Mouse (Mus musculus) cerebral cortex, adult 2 months (tissue): ENCODE results near the gene Nf2.

Experiments used
- WGBS: fragments of 180-500 bp; shearing (Covaris S2); methylation state at CpG from one replicate; pipeline ENCODE4 v1.1.7; 2018; 5-methylcytosine and 5-hydroxymethylcytosine counted together

Nf2 gene

DNA sequence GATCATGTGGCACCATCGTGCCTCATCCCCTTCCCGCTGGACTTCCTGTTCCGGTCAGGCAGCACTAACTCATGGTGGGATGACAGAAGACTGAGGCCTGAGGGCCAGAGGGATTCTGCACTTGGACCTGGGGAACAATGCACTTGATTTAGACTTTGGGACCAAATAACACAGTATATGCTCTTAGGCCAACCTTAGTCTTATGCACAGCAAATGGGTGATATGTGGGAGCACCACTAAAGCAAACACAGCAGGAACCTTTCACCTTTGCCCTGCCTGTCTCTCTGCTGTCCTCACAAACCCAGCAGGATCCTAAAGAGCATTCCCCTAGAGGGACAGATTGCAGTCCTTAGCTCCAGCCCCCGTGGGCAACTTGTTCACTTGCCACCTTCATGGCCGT lies 108.6 kb downstream of the Nf2 start:
- WGBS = 72% methylated on average over 5 of the region's 5 CpGs

DNA sequence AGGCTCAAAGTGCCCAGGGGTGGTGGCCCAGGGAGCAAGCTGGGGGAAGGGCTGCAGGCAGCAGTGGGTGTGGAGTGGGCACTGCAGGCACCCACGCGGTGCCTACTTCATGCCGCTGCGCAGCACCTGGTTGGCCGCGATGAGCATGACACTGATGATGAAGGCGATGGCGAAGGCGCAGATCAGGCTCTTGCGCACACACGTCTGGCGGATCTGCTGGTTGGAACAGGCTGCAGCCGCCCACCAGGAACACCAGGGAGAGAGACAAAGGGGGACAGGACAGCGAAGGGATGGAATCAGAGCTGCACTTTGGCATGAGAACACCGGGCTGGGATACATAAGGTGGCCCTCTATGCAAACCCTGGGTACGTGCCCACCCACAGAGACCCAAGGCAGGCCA lies 110.6 kb downstream of the Nf2 start:
- WGBS = 91% methylated on average over 16 of the region's 16 CpGs

DNA sequence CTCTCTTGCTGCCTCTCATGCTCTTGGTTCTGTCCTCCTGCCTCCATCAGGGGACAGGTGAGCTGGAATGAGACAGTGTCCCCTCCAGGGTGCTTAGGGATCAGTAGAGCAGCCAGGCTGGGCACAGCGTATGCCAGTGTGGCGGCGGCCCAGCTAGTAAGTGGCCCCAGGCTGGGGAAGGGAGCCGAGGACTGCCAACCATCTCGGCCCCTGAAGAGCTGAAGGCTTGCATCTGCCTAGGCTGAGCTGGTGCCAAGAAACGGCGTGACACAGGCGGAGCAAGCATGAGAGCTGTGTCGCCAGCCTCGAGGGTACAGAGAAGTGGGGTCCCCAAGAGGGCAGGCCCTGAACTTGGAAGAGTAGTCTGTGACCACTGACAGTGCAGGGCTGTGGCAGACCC lies 111.7 kb downstream of the Nf2 start:
- 52% methylated on average over 10 of the region's 10 CpGs for WGBS

DNA sequence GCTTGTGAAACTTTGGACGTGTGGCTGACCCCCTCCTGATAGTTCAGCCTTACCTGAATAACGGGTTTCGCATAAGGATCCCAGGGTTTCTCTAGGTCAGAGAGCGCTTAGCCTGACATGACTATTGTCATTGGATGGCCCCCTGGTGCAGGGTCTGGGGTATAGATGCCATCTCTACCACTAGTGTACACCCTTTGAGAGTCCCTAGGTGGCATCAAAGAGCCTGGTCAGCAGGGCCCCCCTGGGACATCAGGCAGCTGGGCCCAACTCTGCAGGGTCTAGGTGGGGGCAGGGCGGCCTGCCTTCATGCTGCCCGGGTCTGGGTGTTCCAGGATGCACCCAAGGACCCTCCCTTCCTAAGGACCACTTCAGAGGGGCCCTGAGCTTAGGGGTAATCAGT lies 113.0 kb downstream of the Nf2 start:
- 73% methylated on average over 6 of the region's 6 CpGs for WGBS

DNA sequence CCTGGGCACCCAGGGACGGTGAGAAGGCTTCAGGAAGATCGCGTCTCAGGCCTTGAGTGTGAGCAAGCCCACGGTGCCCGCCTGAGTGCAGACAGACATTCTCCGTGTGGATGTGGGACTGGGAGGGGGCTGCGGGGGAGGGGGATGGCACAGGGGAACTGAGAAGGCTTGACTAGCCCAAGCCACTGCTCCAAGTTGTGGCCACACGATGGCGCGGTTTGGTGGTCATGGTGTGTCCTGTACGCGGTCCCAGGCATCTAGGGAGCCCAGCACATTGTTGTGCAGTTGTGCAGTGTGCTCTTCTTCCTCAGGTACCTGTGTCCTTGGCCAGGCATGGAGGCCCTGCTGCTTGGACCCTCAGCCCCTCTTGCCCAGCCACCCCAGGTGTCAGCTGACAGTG lies 115.2 kb downstream of the Nf2 start:
- WGBS = 60% methylated on average over 12 of the region's 12 CpGs

DNA sequence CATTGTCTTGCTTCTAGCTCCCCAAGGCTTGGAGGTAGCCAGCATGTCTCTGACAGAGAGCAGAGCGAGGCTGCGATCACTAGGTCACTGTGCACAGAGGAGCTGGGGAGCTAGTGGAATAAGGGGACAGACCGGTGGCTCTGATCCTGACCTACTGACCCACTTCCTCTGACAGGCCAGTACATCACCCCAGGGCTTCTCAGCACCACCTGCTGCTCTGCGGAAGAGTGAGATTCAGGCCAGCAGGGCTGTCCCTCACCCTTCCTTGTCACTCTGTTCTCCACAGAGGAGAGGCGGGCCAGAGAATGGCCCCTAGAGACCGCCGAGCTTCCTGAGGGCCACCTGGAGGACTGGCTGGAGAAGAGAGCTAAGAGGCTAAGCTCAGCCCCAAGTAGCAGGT lies 117.6 kb downstream of the Nf2 start:
- 80% methylated on average over 7 of the region's 7 CpGs for WGBS

DNA sequence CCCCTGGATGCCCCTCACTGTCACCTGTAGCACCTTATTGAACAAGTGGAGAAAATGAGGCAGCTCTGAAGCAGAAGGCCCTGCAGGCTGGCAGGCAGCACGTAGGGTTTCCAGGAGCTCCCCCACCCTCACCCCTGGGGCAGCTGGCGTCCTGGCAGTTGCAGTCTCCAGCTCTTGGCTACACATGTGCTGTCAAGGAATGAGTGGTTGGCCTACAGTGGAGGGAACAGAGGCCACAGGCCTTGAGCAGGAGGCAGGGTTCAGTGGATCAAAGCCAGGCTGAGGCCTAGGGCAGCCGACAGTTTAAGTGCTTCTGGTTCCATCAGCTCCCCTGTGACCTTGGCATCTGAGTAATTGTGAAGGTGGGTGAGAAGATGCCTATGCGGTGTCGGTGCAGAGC lies 118.4 kb downstream of the Nf2 start:
- WGBS = 84% methylated on average over 5 of the region's 5 CpGs

DNA sequence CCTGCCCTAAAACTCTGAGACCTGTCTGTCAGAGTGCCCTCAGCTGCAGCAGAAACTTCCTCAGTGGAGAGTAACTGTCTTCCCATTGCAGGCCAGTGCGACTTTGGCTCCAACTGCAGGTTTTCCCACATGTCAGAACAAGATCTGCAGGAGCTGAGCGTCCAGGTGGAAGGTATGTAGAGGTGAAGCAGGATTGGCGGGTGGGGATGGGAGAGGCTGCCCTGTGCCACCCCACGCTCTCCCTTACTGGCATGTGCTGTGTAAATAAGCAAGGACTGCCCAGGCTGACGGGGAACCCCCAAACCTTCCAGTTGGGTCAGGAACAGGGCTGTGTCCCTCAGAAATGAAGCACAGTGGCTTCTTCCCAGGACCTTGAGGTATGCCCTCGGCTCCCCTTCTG lies 119.2 kb downstream of the Nf2 start:
- WGBS = 90% methylated on average over 6 of the region's 6 CpGs

DNA sequence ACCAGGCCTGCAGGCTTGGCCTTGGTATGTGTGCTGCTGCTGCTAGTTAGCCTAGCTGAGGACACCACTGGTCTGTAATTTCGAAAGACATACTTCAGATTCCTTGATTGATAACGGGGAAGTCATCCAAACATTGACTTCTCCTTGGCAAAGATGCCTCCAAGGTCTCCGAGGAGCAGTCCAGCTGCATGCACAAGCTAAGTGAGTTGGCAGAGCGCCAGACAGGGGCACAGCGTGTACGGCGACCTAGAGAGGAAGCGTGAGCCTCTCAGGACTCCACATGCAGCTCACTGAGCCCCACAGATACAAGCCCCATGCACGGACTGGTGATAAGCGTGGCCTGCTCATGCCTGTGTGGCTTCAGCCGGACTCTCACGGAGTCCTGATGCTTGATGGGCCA lies 119.7 kb downstream of the Nf2 start:
- 62% methylated on average over 12 of the region's 12 CpGs for WGBS

DNA sequence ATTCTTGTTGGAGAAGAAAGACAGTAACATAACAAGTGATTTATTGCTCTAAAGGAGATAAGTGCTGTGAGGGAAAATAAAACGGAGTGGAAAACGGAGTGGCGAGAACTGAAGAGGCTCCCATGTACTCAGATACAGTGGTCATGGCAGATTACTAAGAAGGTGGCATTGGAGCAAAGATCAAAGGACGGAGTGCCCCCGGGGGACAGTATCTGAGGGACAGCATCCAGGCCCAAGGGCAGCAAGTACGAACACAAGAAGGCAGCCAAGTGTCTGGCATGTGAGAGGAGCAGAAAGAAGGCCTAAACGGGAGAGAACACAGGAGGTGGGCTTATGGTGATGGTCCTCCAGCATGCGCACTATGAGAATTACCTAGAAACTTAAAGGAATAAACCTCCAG lies 127.6 kb downstream of the Nf2 start:
- WGBS = 87% methylated on average over 8 of the region's 8 CpGs

DNA sequence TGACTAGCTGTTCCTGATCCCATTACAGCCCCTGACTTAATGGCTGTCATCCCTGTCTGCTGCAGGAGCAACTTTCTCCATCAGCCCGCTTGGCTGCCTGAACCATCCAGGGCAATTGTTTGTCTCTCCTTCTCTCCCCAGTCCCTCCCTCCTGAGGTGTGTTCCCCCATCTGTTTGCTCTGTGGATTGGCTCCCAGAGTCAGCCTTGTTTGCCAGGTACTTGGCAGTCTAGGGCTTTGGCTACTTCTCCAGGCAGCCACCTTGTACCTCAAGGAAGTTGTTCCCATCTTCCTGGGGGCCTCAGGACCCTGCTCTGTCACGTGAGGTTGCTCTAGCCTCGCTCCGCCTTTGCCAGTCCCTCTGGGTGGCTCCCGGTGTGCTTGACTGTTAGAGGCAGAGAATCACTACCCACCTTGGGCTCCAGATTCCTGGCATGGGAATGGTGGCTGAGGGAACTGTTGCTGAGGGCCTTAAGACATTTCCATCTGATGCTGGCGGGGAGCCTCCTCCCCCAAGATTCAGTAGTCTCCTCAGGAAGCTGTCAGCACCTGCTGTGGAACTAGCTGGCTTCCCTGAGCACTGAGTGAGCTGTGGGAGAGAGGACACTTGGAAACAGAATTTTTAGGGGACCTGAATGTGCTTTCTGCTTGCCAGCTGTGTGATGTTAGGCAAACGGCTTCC lies 128.3 kb downstream of the Nf2 start:
- 58% methylated on average over 7 of the region's 7 CpGs for WGBS

DNA sequence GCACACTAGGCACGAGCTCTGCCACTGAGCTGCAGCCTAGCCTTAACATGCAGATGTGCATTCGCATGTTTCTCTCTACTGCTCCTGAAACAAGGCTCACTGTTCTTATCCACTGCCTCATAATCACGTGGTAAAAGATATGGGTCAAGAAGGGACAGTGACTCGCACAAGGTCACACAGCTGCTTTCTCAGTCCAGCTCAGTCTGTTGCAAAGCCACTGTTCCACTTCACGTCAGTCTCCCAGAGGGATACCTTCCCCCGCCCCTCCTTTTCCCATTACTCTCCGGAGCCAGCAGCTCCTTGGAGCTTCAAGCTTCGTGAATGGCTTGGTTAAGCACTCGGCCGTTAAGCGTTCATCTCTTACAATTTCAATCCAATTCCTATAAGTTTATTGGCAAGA lies 128.9 kb downstream of the Nf2 start:
- 71% methylated on average over 11 of the region's 11 CpGs for WGBS

DNA sequence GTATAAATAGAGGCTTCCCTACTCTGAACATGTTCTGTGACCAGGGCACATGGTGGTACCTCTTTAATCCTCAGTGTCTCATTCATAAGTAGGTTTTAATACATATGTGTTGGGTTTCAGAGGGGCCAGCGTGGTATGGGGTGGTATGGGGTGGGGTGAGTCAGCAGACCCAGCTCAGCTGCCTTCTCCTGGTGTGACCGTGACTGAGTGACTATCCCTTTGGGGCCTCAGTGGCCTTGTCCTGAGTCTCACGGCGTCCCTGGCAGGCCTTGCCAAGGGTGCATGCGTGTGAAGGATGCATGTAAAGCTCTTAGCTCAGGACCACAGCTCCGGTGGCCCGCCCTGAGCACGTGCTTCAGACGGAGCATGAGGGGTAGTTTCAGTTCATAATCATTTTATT lies 129.4 kb downstream of the Nf2 start:
- WGBS = 87% methylated on average over 9 of the region's 9 CpGs

DNA sequence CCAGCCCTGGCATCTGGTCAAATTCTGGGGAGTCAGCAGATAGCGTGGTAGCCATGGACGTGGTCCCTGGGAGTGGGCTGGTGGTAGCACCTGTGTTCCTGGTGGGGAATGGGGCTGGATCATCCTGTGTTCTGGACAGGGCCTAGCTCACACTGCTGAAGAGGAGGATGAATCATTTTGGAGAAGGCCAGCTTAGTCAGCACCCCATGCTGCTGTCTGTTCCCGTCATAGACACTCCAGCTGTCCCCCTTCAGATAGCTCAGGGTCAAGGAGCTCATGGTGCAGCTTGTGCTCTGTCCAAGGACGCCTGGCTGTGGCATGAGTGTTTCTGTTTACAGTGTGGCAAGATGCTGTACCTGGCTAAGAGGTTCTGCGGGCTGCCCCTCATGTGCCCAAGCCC lies 130.8 kb downstream of the Nf2 start:
- 75% methylated on average over 5 of the region's 5 CpGs for WGBS

DNA sequence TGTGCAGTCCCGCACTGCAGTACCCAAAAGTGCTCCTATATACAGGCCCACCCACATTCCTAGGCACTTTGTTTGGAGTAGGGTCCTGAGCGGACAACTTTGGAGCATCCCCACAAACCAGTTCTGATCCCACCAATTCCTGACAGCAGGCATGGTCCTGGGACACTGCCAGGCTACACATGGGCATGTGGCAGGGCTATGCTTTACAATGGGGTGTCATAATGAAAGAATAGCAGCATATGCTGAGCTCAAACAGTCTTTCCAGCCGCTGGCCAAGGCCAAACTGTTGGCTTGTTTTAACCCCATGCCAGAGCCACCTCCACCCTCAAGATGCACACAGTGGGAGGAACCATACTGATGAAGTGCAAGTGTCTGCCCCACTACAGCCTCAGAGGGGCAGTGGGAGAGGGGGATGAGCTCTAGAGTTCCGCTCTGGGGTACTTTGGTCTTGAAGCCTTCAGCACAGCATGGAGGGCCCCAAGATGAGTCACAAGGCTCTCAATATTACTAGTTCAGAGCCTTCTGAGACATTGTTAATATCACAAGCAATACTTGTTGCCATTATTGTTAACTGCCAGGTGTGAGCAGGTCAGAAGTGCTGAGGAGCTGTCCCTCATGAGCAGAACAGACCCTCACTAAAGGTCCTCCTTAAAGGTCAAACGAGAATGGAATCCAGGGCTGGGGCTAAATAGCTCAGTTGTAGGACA lies 132.7 kb downstream of the Nf2 start:
- 88% methylated on average over 5 of the region's 5 CpGs for WGBS
